Mouse (Mus musculus) lung, embryonic 14.5 days (tissue): Measurements from ENCODE around the gene Kctd12. TPM values are rescaled to one million over a fixed set of nuclear protein-coding genes. Genes with fewer than 3 reads are reported as not detected.

ENCODE experiments used
- ATAC-seq: fragments of 200-750 bp; cut with Nextera tagmentation; 2 replicates; pipeline ENCODE4 v1.8.0; 2017; ENCODE audit warnings: mild to moderate bottlenecking, moderate TSS enrichment, moderate library complexity; ENCODE audit not compliant: insufficient read depth
- DNase-seq: peaks from one replicate; pipeline ENCODE4 v3.0.0-alpha.2; 2015
- H3K27ac ChIP-seq: fragments of 300-500 bp; sonication (generic); 2 replicates; pipeline ENCODE4 v1.5.1; 2014; ENCODE audit warnings: low read depth, mild to moderate bottlenecking, moderate library complexity
- H3K27me3 ChIP-seq: fragments of 300-500 bp; sonication (generic); 2 replicates; pipeline ENCODE4 v1.6.1; 2014; ENCODE audit warnings: low read length, control low read depth; ENCODE audit not compliant: insufficient read depth
- H3K36me3 ChIP-seq: fragments of 300-500 bp; sonication (generic); 2 replicates; pipeline ENCODE4 v1.6.1; 2014; ENCODE audit warnings: control low read depth; ENCODE audit not compliant: insufficient read depth
- H3K4me1 ChIP-seq: fragments of 300-500 bp; sonication (generic); 2 replicates; pipeline ENCODE4 v1.6.1; 2014; ENCODE audit warnings: antibody characterized with exemption, control low read depth; ENCODE audit not compliant: insufficient read depth
- H3K4me2 ChIP-seq: fragments of 300-500 bp; sonication (generic); 2 replicates; pipeline ENCODE4 v1.6.1; 2014; ENCODE audit warnings: mild to moderate bottlenecking
- H3K4me3 ChIP-seq: fragments of 300-500 bp; sonication (generic); 2 replicates; pipeline ENCODE4 v1.5.1; 2014; ENCODE audit warnings: low read depth, low read length
- H3K9ac ChIP-seq: fragments of 300-500 bp; sonication (generic); 2 replicates; pipeline ENCODE4 v1.6.1; 2014
- H3K9me3 ChIP-seq: fragments of 300-500 bp; sonication (generic); 2 replicates; pipeline ENCODE4 v1.6.1; 2016; ENCODE audit warnings: low read depth, low read length, control low read depth
- CTCF ChIP-seq: IDR thresholded peaks from 2 replicates; pipeline ENCODE4 v1.5.1; 2016; ENCODE audit warnings: antibody characterized with exemption, low read depth
- WGBS: fragments of 180-500 bp; shearing (Covaris S2); extraction: QIAGEN DNeasy Blood & Tissue Kit; methylation state at CpG from one replicate; pipeline ENCODE4 v1.1.7; 2014; 5-methylcytosine and 5-hydroxymethylcytosine counted together
- microRNA-seq: library from miRNA; unstranded; fragments of <30 nt; microRNA quantifications from one replicate; pipeline ENCODE4, GENCODE M21; 2016; ENCODE audit warnings: borderline number of aligned reads
- polyA plus RNA-seq: library from polyadenylated mRNA; unstranded; fragments of >200 nt; fragmentation: Nextera tagmentation; extraction: Ambion mirVana; gene quantifications from 2 replicates; pipeline ENCODE4 v1.2.1, GENCODE M21; 2014

Kctd12 gene
- polyA plus RNA-seq, 1 experiment from 2014 or later: 10.9 TPM

DNA sequence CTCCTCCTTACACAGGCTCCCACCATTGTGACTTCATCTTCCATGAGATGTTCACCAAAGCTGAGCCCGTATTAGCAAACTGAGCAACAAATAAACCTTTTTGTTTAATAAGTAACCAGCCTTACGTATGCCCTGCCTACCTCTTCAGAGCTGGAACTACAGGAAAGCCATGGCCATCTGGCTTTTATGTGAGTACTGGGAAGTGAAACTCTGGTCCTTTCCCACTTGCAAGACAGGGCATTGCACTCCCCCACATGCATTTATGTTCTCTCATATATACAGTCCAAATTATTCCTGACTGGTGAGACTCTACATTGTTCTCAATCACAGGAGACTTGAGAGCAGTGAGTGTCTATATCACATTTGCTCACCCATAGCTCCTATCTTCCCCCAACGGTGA lies 52.9 kb downstream of the Kctd12 start:
- Histone ChIP-seq H3K4me2 (no peak overlapping the region), H3K9ac (no peak overlapping the region), H3K27ac (no peak overlapping the region), H3K4me3 (no peak overlapping the region), H3K4me1 (no peaks in the 10 kb centered on the region), H3K27me3 (no peaks in the 10 kb centered on the region), H3K9me3 (no peaks in the 10 kb centered on the region), H3K36me3 (no peaks in the 10 kb centered on the region)
- no peak for TF ChIP-seq CTCF
- WGBS: 61% methylated on average over 3 of the region's 3 CpGs
- ATAC-seq (no peak), DNase-seq (no peak)

DNA sequence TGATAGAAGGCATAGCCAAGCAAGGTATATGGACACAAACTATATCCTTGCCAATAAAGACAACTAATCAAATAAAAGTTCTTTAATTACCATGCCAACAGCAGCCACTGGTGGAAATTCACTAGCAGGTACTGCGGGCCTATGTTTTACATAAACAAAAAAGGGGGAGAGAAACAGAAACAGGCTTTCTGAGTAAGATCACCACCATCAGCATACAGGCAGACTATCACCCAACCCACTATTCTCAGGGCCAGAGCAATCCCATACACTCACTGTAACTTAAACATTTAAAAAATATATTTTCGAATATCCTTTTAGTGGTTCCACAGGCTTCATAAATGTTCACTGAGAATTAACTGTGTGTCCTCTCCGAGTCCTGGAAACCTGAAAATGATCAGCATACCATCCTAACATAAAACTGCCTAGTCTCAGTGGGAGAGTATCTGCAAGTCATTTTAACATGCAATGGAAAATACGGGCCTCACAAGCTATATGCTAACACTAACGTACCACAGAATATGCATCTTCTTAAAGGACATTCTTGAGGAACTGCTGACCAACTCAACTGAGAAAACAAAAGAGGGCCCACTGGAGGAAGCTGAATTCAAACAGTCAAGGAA lies 54.5 kb downstream of the Kctd12 start:
- no peak overlapping the region for H3K27ac ChIP-seq
- ATAC-seq: no peak
- no peaks in the 10 kb centered on the region for H3K36me3 ChIP-seq
- TF ChIP-seq CTCF: no peak
- no peak overlapping the region for H3K4me3 ChIP-seq
- no peak for DNase-seq
- no peaks in the 10 kb centered on the region for H3K4me1 ChIP-seq
- no peak overlapping the region for H3K9ac ChIP-seq
- no peaks in the 10 kb centered on the region for H3K27me3 ChIP-seq
- H3K4me2 ChIP-seq: no peak overlapping the region
- H3K9me3 ChIP-seq: no peaks in the 10 kb centered on the region
- 82% methylated on average over 5 of the region's 5 CpGs for WGBS

Small RNAs within 50 kb of the gene (microRNA-seq; reads per million reads assigned to microRNA genes)
- gene Mir5130: 1.7 reads per million

Other genes starting within 250 kb of the Kctd12 start
- not detected in 2 replicates for gene Acod1, start 64.3 kb upstream of the Kctd12 start, polyA plus RNA-seq
- gene Cln5, start 87.6 kb upstream of the Kctd12 start, polyA plus RNA-seq: 31.2 and 34.4 TPM in 2 replicates
- gene Fbxl3, start 116.9 kb upstream of the Kctd12 start, polyA plus RNA-seq: 33.5 and 33.7 TPM in 2 replicates